Mouse (Mus musculus): ENCODE measurements at regions not wholly inside any gene's neighbourhood (a gene's known extent, or its start where the extent isn't known, plus 50 kb on each side); places are given as distances from the start of the nearest gene placed in this dataset.
"Not testable (repeated sequence)": the region's sequence is repeated elsewhere in the genome, so short reads cannot be mapped to it uniquely, and the experiment has no call there.

GRCm38 (mm10) chr14:53980771-53981170 lies 273.1 kb downstream of the Dad1 start:
- Histone ChIP-seq H3K9me3 (replicated peaks; ENCODE audit: control insufficient read depth, low read length) (no peaks in the 10 kb centered on the region), H3K4me2 (ENCODE audit: low read depth, low read length) (no peak overlapping the region), H3K27me3 (ENCODE audit: control insufficient read depth, insufficient read depth, low read length) (no peaks in the 10 kb centered on the region), H3K4me1 (ENCODE audit: control insufficient read depth, insufficient read depth, low read length) (no peaks in the 10 kb centered on the region), H3K27ac (replicated peaks; ENCODE audit: low read depth, low read length) (no peak overlapping the region), H3K36me3 (replicated peaks; ENCODE audit: control insufficient read depth, insufficient read depth, low read depth, low read length) (no peaks in the 10 kb centered on the region), H3K9ac (replicated peaks; ENCODE audit: low read length) (no peak overlapping the region), H3K4me3 (ENCODE audit: low read depth, low read length) (no peak overlapping the region)
- WGBS, result 69% methylated on average over 5 of the region's 5 CpGs
- no peak for DNase-seq (ENCODE audit: low spot score)
- no peak for ATAC-seq (replicated peaks; ENCODE audit: insufficient number of reproducible peaks, low FRiP score, low TSS enrichment, low read depth)

- H3K27ac ChIP-seq (replicated peaks; ENCODE audit: low read depth, low read length); H3K9ac ChIP-seq (replicated peaks; ENCODE audit: low read length); H3K4me1 ChIP-seq (ENCODE audit: control insufficient read depth, insufficient read depth, low read length); H3K4me3 ChIP-seq (ENCODE audit: low read depth, low read length); H3K9me3 ChIP-seq (replicated peaks; ENCODE audit: control insufficient read depth, low read length); H3K4me2 ChIP-seq (ENCODE audit: low read depth, low read length); DNase-seq (ENCODE audit: low spot score); ATAC-seq (replicated peaks; ENCODE audit: insufficient number of reproducible peaks, low FRiP score, low TSS enrichment, low read depth); H3K36me3 ChIP-seq (replicated peaks; ENCODE audit: control insufficient read depth, insufficient read depth, low read depth, low read length); H3K27me3 ChIP-seq (ENCODE audit: control insufficient read depth, insufficient read depth, low read length): not testable (repeated sequence)
- WGBS, result 78% methylated on average over 8 of the region's 11 CpGs
Measured at GRCm38 (mm10) chr14:53961426-53961825, 292.5 kb downstream of the Dad1 start.

GRCm38 (mm10) chr14:53960779-53961178 lies 293.1 kb downstream of the Dad1 start:
- Histone ChIP-seq H3K27ac (replicated peaks; ENCODE audit: low read depth, low read length) (no peak overlapping the region), H3K4me2 (ENCODE audit: low read depth, low read length) (no peak overlapping the region), H3K9ac (replicated peaks; ENCODE audit: low read length) (no peak overlapping the region), H3K27me3 (ENCODE audit: control insufficient read depth, insufficient read depth, low read length) (no peaks in the 10 kb centered on the region), H3K4me3 (ENCODE audit: low read depth, low read length) (no peak overlapping the region), H3K4me1 (ENCODE audit: control insufficient read depth, insufficient read depth, low read length) (no peaks in the 10 kb centered on the region), H3K36me3 (replicated peaks; ENCODE audit: control insufficient read depth, insufficient read depth, low read depth, low read length) (no peaks in the 10 kb centered on the region), H3K9me3 (replicated peaks; ENCODE audit: control insufficient read depth, low read length) (no peaks in the 10 kb centered on the region)
- 79% methylated on average over 7 of the region's 7 CpGs for WGBS
- ATAC-seq (replicated peaks; ENCODE audit: insufficient number of reproducible peaks, low FRiP score, low TSS enrichment, low read depth) (no peak), DNase-seq (ENCODE audit: low spot score) (no peak)

GRCm38 (mm10) chr14:53935791-53936231 lies 318.1 kb downstream of the Dad1 start:
- H3K9ac ChIP-seq (replicated peaks; ENCODE audit: low read length); H3K27ac ChIP-seq (replicated peaks; ENCODE audit: low read depth, low read length); H3K4me3 ChIP-seq (ENCODE audit: low read depth, low read length); H3K36me3 ChIP-seq (replicated peaks; ENCODE audit: control insufficient read depth, insufficient read depth, low read depth, low read length); H3K27me3 ChIP-seq (ENCODE audit: control insufficient read depth, insufficient read depth, low read length); H3K4me2 ChIP-seq (ENCODE audit: low read depth, low read length); ATAC-seq (replicated peaks; ENCODE audit: insufficient number of reproducible peaks, low FRiP score, low TSS enrichment, low read depth); H3K9me3 ChIP-seq (replicated peaks; ENCODE audit: control insufficient read depth, low read length); DNase-seq (ENCODE audit: low spot score); H3K4me1 ChIP-seq (ENCODE audit: control insufficient read depth, insufficient read depth, low read length): not testable (repeated sequence)
- 94% methylated on average over 27 of the region's 29 CpGs for WGBS

GRCm38 (mm10) chr14:53935336-53935735 lies 318.6 kb downstream of the Dad1 start:
- H3K27ac ChIP-seq (replicated peaks; ENCODE audit: low read depth, low read length); H3K4me1 ChIP-seq (ENCODE audit: control insufficient read depth, insufficient read depth, low read length); H3K4me2 ChIP-seq (ENCODE audit: low read depth, low read length); H3K27me3 ChIP-seq (ENCODE audit: control insufficient read depth, insufficient read depth, low read length); ATAC-seq (replicated peaks; ENCODE audit: insufficient number of reproducible peaks, low FRiP score, low TSS enrichment, low read depth); H3K9ac ChIP-seq (replicated peaks; ENCODE audit: low read length); H3K36me3 ChIP-seq (replicated peaks; ENCODE audit: control insufficient read depth, insufficient read depth, low read depth, low read length); H3K9me3 ChIP-seq (replicated peaks; ENCODE audit: control insufficient read depth, low read length); DNase-seq (ENCODE audit: low spot score); H3K4me3 ChIP-seq (ENCODE audit: low read depth, low read length): not testable (repeated sequence)
- WGBS, result 93% methylated on average over 6 of the region's 13 CpGs

GRCm38 (mm10) chr14:53910871-53911270 lies 343.0 kb downstream of the Dad1 start:
- H3K9me3 ChIP-seq (replicated peaks; ENCODE audit: control insufficient read depth, low read length), result no peaks in the 10 kb centered on the region
- WGBS, result 69% methylated on average over 1 of the region's 1 CpGs
- H3K9ac ChIP-seq (replicated peaks; ENCODE audit: low read length), result no peak overlapping the region
- no peaks in the 10 kb centered on the region for H3K36me3 ChIP-seq (replicated peaks; ENCODE audit: control insufficient read depth, insufficient read depth, low read depth, low read length)
- H3K4me3 ChIP-seq (ENCODE audit: low read depth, low read length), result no peak overlapping the region
- ATAC-seq (replicated peaks; ENCODE audit: insufficient number of reproducible peaks, low FRiP score, low TSS enrichment, low read depth) (no peak), DNase-seq (ENCODE audit: low spot score) (no peak)
- H3K27me3 ChIP-seq (ENCODE audit: control insufficient read depth, insufficient read depth, low read length), result no peaks in the 10 kb centered on the region
- no peak overlapping the region for H3K4me2 ChIP-seq (ENCODE audit: low read depth, low read length)
- no peak overlapping the region for H3K27ac ChIP-seq (replicated peaks; ENCODE audit: low read depth, low read length)
- H3K4me1 ChIP-seq (ENCODE audit: control insufficient read depth, insufficient read depth, low read length), result no peaks in the 10 kb centered on the region

- Histone ChIP-seq H3K4me2 (ENCODE audit: low read depth, low read length) (no peak overlapping the region), H3K36me3 (replicated peaks; ENCODE audit: control insufficient read depth, insufficient read depth, low read depth, low read length) (no peaks in the 10 kb centered on the region), H3K4me3 (ENCODE audit: low read depth, low read length) (no peak overlapping the region), H3K27ac (replicated peaks; ENCODE audit: low read depth, low read length) (no peak overlapping the region), H3K9ac (replicated peaks; ENCODE audit: low read length) (no peak overlapping the region), H3K4me1 (ENCODE audit: control insufficient read depth, insufficient read depth, low read length) (no peaks in the 10 kb centered on the region), H3K27me3 (ENCODE audit: control insufficient read depth, insufficient read depth, low read length) (no peaks in the 10 kb centered on the region), H3K9me3 (replicated peaks; ENCODE audit: control insufficient read depth, low read length) (no peaks in the 10 kb centered on the region)
- WGBS, result 68% methylated on average over 3 of the region's 3 CpGs
- ATAC-seq (replicated peaks; ENCODE audit: insufficient number of reproducible peaks, low FRiP score, low TSS enrichment, low read depth), result no peak
- no peak for DNase-seq (ENCODE audit: low spot score)
Measured at GRCm38 (mm10) chr14:53904578-53904977, 349.3 kb downstream of the Dad1 start.

GRCm38 (mm10) chr14:53901103-53901502 lies 352.8 kb downstream of the Dad1 start:
- no peaks in the 10 kb centered on the region for H3K27me3 ChIP-seq (ENCODE audit: control insufficient read depth, insufficient read depth, low read length)
- H3K9ac ChIP-seq (replicated peaks; ENCODE audit: low read length), result no peak overlapping the region
- H3K4me2 ChIP-seq (ENCODE audit: low read depth, low read length), result no peak overlapping the region
- H3K27ac ChIP-seq (replicated peaks; ENCODE audit: low read depth, low read length), result no peak overlapping the region
- ATAC-seq (replicated peaks; ENCODE audit: insufficient number of reproducible peaks, low FRiP score, low TSS enrichment, low read depth), result no peak
- no peak overlapping the region for H3K4me3 ChIP-seq (ENCODE audit: low read depth, low read length)
- H3K9me3 ChIP-seq (replicated peaks; ENCODE audit: control insufficient read depth, low read length), result no peaks in the 10 kb centered on the region
- H3K4me1 ChIP-seq (ENCODE audit: control insufficient read depth, insufficient read depth, low read length), result no peaks in the 10 kb centered on the region
- H3K36me3 ChIP-seq (replicated peaks; ENCODE audit: control insufficient read depth, insufficient read depth, low read depth, low read length), result no peaks in the 10 kb centered on the region
- DNase-seq (ENCODE audit: low spot score), result no peak
- WGBS, result 83% methylated on average over 1 of the region's 1 CpGs

Data from embryonic facial prominence, embryonic 11.5 days (tissue).